Mouse (Mus musculus) kidney, adult 10 weeks (tissue): ENCODE measurements around the gene Pcp2. TPM values are rescaled to one million over a fixed set of nuclear protein-coding genes. Genes with fewer than 3 reads are reported as not detected.

Experiments used
- polyA plus RNA-seq: library from polyadenylated mRNA; stranded (reverse); fragments of 350-450 nt; fragmentation: Illumina TruSeq; extraction: RNeasy Lipid Tissue Mini Kit (QIAGEN cat#74804); gene quantifications from one replicate; pipeline ENCODE4 v1.2.3, GENCODE M21; 2014; ENCODE audit warnings: low read depth, low replicate concordance

Pcp2 gene
- not detected for polyA plus RNA-seq

DNA sequence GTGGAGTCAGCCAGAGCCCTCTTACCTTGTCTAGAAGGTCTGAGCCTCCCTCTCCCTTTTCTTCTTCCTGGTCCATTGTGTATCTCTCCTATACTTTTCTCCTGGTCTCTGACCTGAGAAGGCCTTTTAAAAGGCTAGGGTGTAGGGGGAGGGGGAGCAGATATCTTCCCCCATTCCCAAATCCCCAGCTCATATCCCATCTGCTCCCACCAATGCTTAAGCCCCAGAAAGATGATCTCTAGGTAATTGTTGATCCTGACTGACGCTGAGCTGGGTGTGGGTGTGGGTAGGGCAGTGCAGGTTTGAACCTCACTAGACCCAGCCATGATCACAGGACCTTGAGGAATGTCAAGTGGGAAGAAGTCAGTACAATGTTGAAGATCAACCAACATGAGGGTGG lies at the start of gene Pcp2:
Gene Pcp2, minus strand, starts transcription at position 101 of the 400 bp plus-strand sequence.

DNA sequence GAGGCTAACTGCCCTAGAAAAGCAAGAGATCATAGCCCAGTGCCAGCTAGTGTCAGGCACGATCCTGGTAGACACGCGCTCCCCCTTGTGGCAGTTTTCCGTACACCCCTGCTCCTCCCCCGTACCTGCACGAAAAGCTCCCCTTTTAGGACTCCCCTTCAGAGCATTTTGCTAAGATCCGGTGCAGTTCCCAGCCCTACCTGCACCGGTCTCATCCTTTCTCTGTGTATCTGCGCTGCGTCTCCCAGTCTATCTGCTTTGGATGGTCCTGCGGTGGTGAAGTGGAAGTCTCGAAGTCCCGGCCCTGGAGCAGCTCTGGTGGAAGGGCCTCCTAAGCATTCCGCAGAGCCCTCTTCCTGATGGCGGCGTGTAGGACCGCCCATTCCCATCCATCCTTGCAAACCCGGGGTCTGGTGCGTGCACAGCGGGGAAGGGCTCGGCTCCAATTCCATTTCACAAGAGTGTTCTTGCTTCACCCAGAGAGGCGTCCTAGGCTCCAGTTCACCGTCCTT lies 46.7 kb upstream of the Pcp2 start, which contains the start of gene Fcor:
Gene Fcor, minus strand, starts transcription at position 383 of the 512 bp plus-strand sequence.

DNA sequence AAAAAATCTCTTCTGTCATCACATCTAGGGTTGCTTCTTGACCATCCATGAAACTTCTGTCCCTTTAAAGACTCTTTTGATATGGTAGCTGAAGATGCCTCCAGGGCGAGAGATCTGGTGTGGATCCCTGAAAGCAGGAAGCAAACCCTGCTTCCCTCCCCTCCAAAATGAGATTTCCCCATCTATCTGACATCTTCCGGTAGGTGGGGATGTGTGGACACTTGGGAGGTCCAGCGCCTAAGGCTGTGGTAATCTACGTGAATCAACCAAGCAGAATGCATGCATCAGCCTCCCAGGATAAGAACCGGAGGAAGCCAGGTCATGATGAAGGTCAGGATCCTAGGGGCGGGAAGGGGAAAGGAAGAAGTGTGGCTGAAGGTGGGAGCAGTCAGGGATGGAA lies 40.2 kb upstream of the Pcp2 start, which contains the start of gene Mcemp1:
Gene Mcemp1, plus strand, starts transcription at position 248 of the 400 bp plus-strand sequence.

DNA sequence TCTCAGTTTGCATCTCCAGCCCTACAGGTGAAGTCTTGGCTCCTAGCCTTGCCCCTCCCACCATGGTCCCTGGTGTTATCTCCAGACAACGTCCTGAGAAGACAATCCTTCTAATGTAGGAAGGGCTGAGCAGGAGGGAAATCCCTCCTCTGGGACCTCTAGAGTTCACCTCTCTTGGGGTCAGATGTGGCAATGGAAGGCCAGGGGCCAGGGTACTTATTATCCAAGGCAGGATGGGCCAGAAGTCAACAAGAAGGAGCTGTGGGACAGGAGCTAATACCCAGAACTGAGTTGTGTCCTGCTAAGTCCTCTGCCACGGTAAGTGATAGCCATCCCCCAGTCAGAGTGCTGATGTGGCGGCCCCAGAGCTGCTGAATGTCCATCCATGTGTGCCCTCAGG lies 30.2 kb upstream of the Pcp2 start, which contains the start of gene Retn:
Gene Retn, plus strand, starts transcription at position 245 of the 400 bp plus-strand sequence.

DNA sequence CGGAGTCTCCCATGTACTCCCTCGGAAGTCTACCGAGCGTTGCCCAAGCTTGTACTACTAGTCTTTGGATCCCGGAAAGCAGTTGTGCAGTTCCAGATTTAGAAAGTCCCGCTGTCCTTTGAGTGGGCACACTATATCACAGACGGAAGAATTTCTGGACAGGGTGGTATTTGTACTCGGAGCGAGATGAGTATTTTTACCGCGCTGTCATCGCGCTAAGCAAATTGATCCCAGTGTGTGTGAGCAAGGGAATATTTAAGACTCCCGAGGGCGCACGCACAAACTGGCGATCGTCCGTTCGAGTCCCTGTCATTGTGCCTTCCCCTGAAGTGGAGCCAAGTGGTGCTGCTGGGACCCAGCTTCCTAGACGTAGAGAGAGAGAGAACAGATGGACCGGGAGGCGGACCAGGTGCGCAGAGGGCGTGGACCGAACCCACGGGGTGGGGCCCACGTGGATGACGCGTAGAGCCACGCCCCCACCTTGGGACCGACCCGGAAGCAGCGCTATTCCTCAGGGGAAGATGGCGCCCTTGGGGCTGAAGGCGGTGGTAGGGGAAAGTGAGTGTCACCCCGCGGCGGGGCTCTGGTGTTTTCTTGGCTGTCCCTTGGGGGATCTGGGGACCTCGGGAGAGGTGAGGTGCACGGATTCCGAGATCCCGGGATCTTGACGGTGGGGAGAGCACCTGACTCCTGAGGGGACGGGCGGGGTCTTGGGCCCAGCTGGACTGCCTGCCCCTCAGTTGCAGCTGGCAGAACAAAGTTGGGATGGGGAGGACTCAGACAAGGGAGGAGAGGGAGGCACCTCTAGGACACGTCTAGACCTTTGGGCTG lies 5.5 kb upstream of the Pcp2 start, which contains the start of gene Stxbp2:
Gene Stxbp2, plus strand, starts transcription at position 309 of the 831 bp plus-strand sequence.

DNA sequence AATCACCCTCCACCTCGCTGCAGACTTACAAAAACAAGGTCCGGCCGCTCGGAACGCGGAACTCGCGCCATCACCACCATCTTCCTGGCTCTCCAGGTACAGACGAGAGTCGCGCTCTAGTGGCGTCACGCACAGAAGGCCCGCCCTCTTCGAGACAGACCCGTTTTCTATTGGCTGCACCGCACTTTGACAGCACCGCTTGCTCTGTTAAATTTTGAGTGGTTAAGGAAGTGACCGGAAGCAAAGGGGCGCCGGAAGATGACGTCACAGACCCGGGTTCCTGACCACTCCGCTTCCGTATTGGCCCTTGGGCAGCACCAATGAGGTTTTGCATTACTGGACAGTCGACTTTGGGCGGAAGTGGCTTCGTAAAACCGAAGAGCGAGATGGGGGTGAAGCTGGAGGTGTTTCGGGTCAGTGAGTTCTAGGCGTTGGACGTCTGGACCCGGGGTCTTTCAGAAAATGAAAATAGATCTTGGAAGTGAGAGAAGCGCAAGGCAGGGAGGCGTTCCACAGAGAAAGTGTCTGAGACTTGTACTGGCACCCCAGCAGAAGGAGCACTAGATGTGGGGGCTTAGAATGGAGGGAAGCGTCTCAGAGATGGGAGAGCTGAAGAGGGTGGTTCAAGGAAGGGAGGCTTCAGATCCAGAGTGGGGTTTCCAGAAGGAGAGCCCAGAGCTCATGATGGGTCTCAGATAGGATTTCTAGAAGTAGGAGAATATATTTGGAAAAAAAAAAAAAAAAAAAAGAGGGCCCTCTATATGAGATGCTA lies 4.0 kb downstream of the Pcp2 start, which contains the start of the genes Xab2 and Pet100:
Gene Xab2, minus strand, starts transcription at position 118 of the 772 bp plus-strand sequence.
Gene Pet100, plus strand, starts transcription at position 350 of the 772 bp plus-strand sequence.

DNA sequence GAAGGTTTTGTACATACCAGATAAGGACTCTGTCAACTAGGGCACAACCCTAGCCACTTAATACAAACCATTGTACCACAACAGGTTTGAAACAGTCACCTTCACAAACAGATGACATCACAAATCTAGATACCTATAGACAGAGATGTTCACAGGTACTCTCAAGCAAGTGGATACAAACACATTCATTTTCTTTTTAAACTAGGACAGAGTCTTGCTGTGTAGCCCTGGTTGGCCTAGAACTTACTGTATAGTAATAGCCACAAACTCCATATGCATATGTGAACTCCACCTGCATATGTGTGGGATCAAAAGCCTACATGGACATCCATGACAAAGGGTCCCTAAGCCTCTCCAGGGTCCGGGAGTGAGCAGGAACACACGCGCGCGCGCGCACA lies 38.4 kb downstream of the Pcp2 start, which contains the start of gene Camsap3:
Gene Camsap3, plus strand, starts transcription at position 301 of the 398 bp plus-strand sequence.

Other genes with a start within 250 kb of the Pcp2 start
- gene Arhgef18, start 232.5 kb downstream of the Pcp2 start, polyA plus RNA-seq, result 10.0 TPM
- 1.5 TPM for gene Pex11g, start 157.9 kb downstream of the Pcp2 start, polyA plus RNA-seq
- gene Tex45, start 154.7 kb downstream of the Pcp2 start, polyA plus RNA-seq, result not detected
- 2.0 TPM for gene Zfp358, start 132.4 kb downstream of the Pcp2 start, polyA plus RNA-seq
- 9.3 TPM for gene Mcoln1, start 125.1 kb downstream of the Pcp2 start, polyA plus RNA-seq
- 8.4 TPM for gene Pnpla6, start 110.2 kb downstream of the Pcp2 start, polyA plus RNA-seq
- 2.2 TPM for gene C330021F23Rik, start 57.6 kb downstream of the Pcp2 start, polyA plus RNA-seq
- 1.6 TPM for gene Camsap3, start 38.3 kb downstream of the Pcp2 start, polyA plus RNA-seq
- gene Xab2, start 4.2 kb downstream of the Pcp2 start, polyA plus RNA-seq, result 0.12 TPM
- 17.4 TPM for gene Pet100, start 4.0 kb downstream of the Pcp2 start, polyA plus RNA-seq
- gene Stxbp2, start 5.4 kb upstream of the Pcp2 start, polyA plus RNA-seq, result 18.8 TPM
- gene Retn, start 30.2 kb upstream of the Pcp2 start, polyA plus RNA-seq, result 1.3 TPM
- gene Mcemp1, start 40.2 kb upstream of the Pcp2 start, polyA plus RNA-seq, result not detected
- gene Fcor, start 46.8 kb upstream of the Pcp2 start, polyA plus RNA-seq, result not detected
- gene Trappc5, start 50.8 kb upstream of the Pcp2 start, polyA plus RNA-seq, result 7.9 TPM
- not detected for gene Fcer2a, start 68.6 kb upstream of the Pcp2 start, polyA plus RNA-seq
- not detected for gene Clec4g, start 95.1 kb upstream of the Pcp2 start, polyA plus RNA-seq
- gene Cd209a, start 123.4 kb upstream of the Pcp2 start, polyA plus RNA-seq, result 3.9 TPM
- gene Cd209e, start 228.8 kb upstream of the Pcp2 start, polyA plus RNA-seq, result not detected